Mouse (Mus musculus) lung, embryonic 14.5 days (tissue): ENCODE results near the gene Rpgrip1. TPM values are rescaled to one million over a fixed set of nuclear protein-coding genes. Genes with fewer than 3 reads are reported as not detected.
A peak's percentile ranks its signal among the peaks of the same experiment; 100 is the strongest.
"Not testable (repeated sequence)": the region's sequence is repeated elsewhere in the genome, so short reads cannot be mapped to it uniquely, and the experiment has no call there.

Experiments
- ATAC-seq: fragments of 200-750 bp; cut with Nextera tagmentation; 2 replicates; pipeline ENCODE4 v1.8.0; 2017; ENCODE audit warnings: mild to moderate bottlenecking, moderate TSS enrichment, moderate library complexity; ENCODE audit not compliant: insufficient read depth
- DNase-seq: peaks from one replicate; pipeline ENCODE4 v3.0.0-alpha.2; 2015
- H3K27ac ChIP-seq: fragments of 300-500 bp; sonication (generic); 2 replicates; pipeline ENCODE4 v1.5.1; 2014; ENCODE audit warnings: low read depth, mild to moderate bottlenecking, moderate library complexity
- H3K27me3 ChIP-seq: fragments of 300-500 bp; sonication (generic); 2 replicates; pipeline ENCODE4 v1.6.1; 2014; ENCODE audit warnings: low read length, control low read depth; ENCODE audit not compliant: insufficient read depth
- H3K36me3 ChIP-seq: fragments of 300-500 bp; sonication (generic); 2 replicates; pipeline ENCODE4 v1.6.1; 2014; ENCODE audit warnings: control low read depth; ENCODE audit not compliant: insufficient read depth
- H3K4me1 ChIP-seq: fragments of 300-500 bp; sonication (generic); 2 replicates; pipeline ENCODE4 v1.6.1; 2014; ENCODE audit warnings: antibody characterized with exemption, control low read depth; ENCODE audit not compliant: insufficient read depth
- H3K4me2 ChIP-seq: fragments of 300-500 bp; sonication (generic); 2 replicates; pipeline ENCODE4 v1.6.1; 2014; ENCODE audit warnings: mild to moderate bottlenecking
- H3K4me3 ChIP-seq: fragments of 300-500 bp; sonication (generic); 2 replicates; pipeline ENCODE4 v1.5.1; 2014; ENCODE audit warnings: low read depth, low read length
- H3K9ac ChIP-seq: fragments of 300-500 bp; sonication (generic); 2 replicates; pipeline ENCODE4 v1.6.1; 2014
- H3K9me3 ChIP-seq: fragments of 300-500 bp; sonication (generic); 2 replicates; pipeline ENCODE4 v1.6.1; 2016; ENCODE audit warnings: low read depth, low read length, control low read depth
- CTCF ChIP-seq: IDR thresholded peaks from 2 replicates; pipeline ENCODE4 v1.5.1; 2016; ENCODE audit warnings: antibody characterized with exemption, low read depth
- WGBS: fragments of 180-500 bp; shearing (Covaris S2); extraction: QIAGEN DNeasy Blood & Tissue Kit; methylation state at CpG from one replicate; pipeline ENCODE4 v1.1.7; 2014; 5-methylcytosine and 5-hydroxymethylcytosine counted together
- polyA plus RNA-seq: library from polyadenylated mRNA; unstranded; fragments of >200 nt; fragmentation: Nextera tagmentation; extraction: Ambion mirVana; gene quantifications from 2 replicates; pipeline ENCODE4 v1.2.1, GENCODE M21; 2014

Gene Rpgrip1
- polyA plus RNA-seq = 76.1 TPM in 2 replicates

- Histone ChIP-seq H3K27me3 (no peaks in the 10 kb centered on the region), H3K4me1 (0 out of 2 replicates have a peak, but pooled peaks cover 3% of the 10 kb centered on the region), H3K4me3 (no peak within 1 kb of the TSS), H3K9me3 (no peaks in the 10 kb centered on the region), H3K9ac (no peak within 1 kb of the TSS), H3K27ac (no peak within 1 kb of the TSS), H3K4me2 (no peak within 1 kb of the TSS), H3K36me3 (no peaks in the 10 kb centered on the region)
- no peak for ATAC-seq
- TF ChIP-seq CTCF = no peak
- WGBS = 71% methylated on average over 4 of the region's 4 CpGs
- DNase-seq = no peak
Observed at GRCm38 (mm10) chr14:52110346-52110745, at the start of gene Rpgrip1. Gene Rpgrip1 (plus strand): TSS chr14:52110704.

DNA sequence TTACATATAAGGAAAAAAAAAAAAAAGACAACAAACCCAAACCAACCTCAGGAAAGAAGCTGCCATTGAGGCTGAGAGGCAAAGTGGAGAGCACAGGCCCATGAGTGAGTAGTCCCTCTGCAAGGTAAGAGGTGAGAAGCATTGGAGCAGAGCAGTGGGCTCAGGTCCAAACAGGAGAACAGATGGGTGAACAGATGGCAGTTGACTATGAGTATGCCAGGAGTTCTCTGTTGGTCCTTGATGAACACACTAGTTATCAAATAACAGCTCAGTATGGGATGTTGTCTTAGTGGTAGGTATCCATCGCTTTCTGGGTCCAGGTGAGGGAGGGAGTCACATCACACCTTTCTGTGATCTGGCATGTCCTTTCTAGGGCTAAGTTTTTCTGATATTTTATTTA lies 49.7 kb upstream of the Rpgrip1 start:
- no peak for TF ChIP-seq CTCF
- WGBS = 92% methylated on average over 1 of the region's 1 CpGs
- Histone ChIP-seq H3K27ac (no peak overlapping the region), H3K9me3 (no peaks in the 10 kb centered on the region), H3K36me3 (no peaks in the 10 kb centered on the region), H3K27me3 (no peaks in the 10 kb centered on the region), H3K4me2 (no peak overlapping the region), H3K4me3 (no peak overlapping the region), H3K9ac (no peak overlapping the region), H3K4me1 (no peaks in the 10 kb centered on the region)
- no peak for DNase-seq
- no peak for ATAC-seq

- Histone ChIP-seq H3K36me3 (no peaks in the 10 kb centered on the region), H3K9ac (no peak overlapping the region), H3K4me3 (no peak overlapping the region), H3K9me3 (no peaks in the 10 kb centered on the region), H3K27me3 (no peaks in the 10 kb centered on the region), H3K27ac (no peak overlapping the region), H3K4me1 (no peaks in the 10 kb centered on the region), H3K4me2 (no peak overlapping the region)
- DNase-seq (no peak), ATAC-seq (no peak)
- TF ChIP-seq CTCF = no peak
- WGBS = 77% methylated on average over 8 of the region's 8 CpGs
Observed at GRCm38 (mm10) chr14:52061798-52062197, 48.7 kb upstream of the Rpgrip1 start.

- no peak for TF ChIP-seq CTCF
- 52% methylated on average over 4 of the region's 4 CpGs for WGBS
- no peak overlapping the region for H3K4me3 ChIP-seq
- DNase-seq = no peak
- ATAC-seq = no peak
- no peak overlapping the region for H3K4me2 ChIP-seq
- H3K9ac ChIP-seq = no peak overlapping the region
- H3K36me3 ChIP-seq = peaks cover 9% of the 10 kb centered on the region; the same call in 1 of the 2 replicates
- no peaks in the 10 kb centered on the region for H3K4me1 ChIP-seq
- H3K27me3 ChIP-seq = no peaks in the 10 kb centered on the region
- H3K27ac ChIP-seq = no peak overlapping the region
- no peaks in the 10 kb centered on the region for H3K9me3 ChIP-seq
Observed at GRCm38 (mm10) chr14:52066135-52066534, 44.4 kb upstream of the Rpgrip1 start.

GRCm38 (mm10) chr14:52071599-52072137 lies 38.8 kb upstream of the Rpgrip1 start:
- 93% methylated on average over 15 of the region's 15 CpGs for WGBS
- H3K36me3 ChIP-seq = peaks cover 61% of the 10 kb centered on the region

DNA sequence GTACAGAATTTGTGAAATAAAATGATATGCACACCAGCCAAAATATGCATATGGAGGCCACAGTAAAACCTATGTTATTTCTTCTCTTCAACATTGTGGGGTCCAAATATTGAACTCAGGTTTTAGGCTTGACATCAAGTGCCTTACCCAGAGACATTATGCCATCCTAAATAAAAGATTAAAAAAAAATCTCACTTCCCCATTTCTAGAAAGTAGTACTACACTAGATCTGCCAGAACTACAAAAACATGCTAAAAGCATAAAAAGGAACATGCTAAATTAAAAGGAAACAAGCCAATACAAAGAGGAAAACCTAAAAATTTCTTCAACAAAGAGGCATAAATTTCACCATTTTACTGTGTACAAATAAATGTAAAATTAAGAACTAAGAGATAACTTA lies 27.4 kb upstream of the Rpgrip1 start:
- Histone ChIP-seq H3K4me1 (no peaks in the 10 kb centered on the region), H3K27ac (no peak overlapping the region), H3K36me3 (peaks cover 89% of the 10 kb centered on the region), H3K4me3 (no peak overlapping the region), H3K9ac (no peak overlapping the region), H3K9me3 (no peaks in the 10 kb centered on the region), H3K4me2 (no peak overlapping the region), H3K27me3 (no peaks in the 10 kb centered on the region)
- TF ChIP-seq CTCF = no peak
- no peak for ATAC-seq
- no peak for DNase-seq

More at GRCm38 (mm10) chr14:52071599-52072137, 38.8 kb upstream of the Rpgrip1 start:
- ATAC-seq (peak; percentile 46; the same call in 1 of the 2 replicates), DNase-seq (no peak)
- TF ChIP-seq CTCF = no peak
- Histone ChIP-seq H3K4me1 (no peaks in the 10 kb centered on the region), H3K9ac (no peak overlapping the region), H3K27me3 (no peaks in the 10 kb centered on the region), H3K27ac (no peak overlapping the region), H3K4me3 (no peak overlapping the region), H3K9me3 (no peaks in the 10 kb centered on the region), H3K4me2 (no peak overlapping the region)

GRCm38 (mm10) chr14:52094533-52094932 lies 16.0 kb upstream of the Rpgrip1 start:
- 83% methylated on average over 1 of the region's 1 CpGs for WGBS
- no peaks in the 10 kb centered on the region for H3K9me3 ChIP-seq
- ATAC-seq = no peak

GRCm38 (mm10) chr14:52097191-52097590 lies 13.3 kb upstream of the Rpgrip1 start:
- H3K4me3 ChIP-seq, ATAC-seq, H3K9me3 ChIP-seq, H3K4me1 ChIP-seq, DNase-seq, H3K9ac ChIP-seq, H3K4me2 ChIP-seq, H3K27ac ChIP-seq, H3K27me3 ChIP-seq: not testable (repeated sequence)
- 93% methylated on average over 3 of the region's 3 CpGs for WGBS
- H3K36me3 ChIP-seq = peaks cover 62% of the 10 kb centered on the region

More at GRCm38 (mm10) chr14:52094533-52094932, 16.0 kb upstream of the Rpgrip1 start:
- Histone ChIP-seq H3K9ac (no peak overlapping the region), H3K27me3 (no peaks in the 10 kb centered on the region), H3K4me1 (no peaks in the 10 kb centered on the region), H3K4me3 (no peak overlapping the region), H3K4me2 (no peak overlapping the region), H3K27ac (no peak overlapping the region), H3K36me3 (peaks cover 72% of the 10 kb centered on the region)
- TF ChIP-seq CTCF = no peak
- no peak for DNase-seq

DNA sequence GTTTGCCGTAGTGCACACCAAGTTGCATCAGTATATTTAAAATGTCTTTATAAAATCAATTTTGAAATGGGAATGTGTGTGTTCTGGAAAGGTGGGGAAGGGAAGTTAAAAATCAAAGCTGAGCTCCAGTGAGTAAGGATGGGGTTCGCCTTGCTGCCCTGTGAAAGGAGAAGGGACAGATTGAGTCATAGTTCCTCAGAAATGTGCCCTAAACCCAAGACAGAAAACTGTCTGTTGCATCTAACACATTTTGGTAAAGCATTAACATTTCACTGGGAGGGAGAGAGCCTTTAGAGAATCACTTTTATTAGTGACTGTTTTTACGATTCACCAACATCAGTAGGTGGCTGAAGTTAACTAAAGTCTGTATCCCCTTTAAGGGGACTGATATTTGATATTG lies 12.1 kb upstream of the Rpgrip1 start:
- peaks cover 53% of the 10 kb centered on the region for H3K36me3 ChIP-seq
- ATAC-seq, H3K27ac ChIP-seq, H3K4me1 ChIP-seq, H3K4me3 ChIP-seq, H3K9ac ChIP-seq, H3K4me2 ChIP-seq, H3K27me3 ChIP-seq, H3K9me3 ChIP-seq, DNase-seq: not testable (repeated sequence)
- WGBS = 73% methylated on average over 3 of the region's 3 CpGs
